17 mouse cellular contexts compared by ENCODE assay signal in the genomic region with DNA sequence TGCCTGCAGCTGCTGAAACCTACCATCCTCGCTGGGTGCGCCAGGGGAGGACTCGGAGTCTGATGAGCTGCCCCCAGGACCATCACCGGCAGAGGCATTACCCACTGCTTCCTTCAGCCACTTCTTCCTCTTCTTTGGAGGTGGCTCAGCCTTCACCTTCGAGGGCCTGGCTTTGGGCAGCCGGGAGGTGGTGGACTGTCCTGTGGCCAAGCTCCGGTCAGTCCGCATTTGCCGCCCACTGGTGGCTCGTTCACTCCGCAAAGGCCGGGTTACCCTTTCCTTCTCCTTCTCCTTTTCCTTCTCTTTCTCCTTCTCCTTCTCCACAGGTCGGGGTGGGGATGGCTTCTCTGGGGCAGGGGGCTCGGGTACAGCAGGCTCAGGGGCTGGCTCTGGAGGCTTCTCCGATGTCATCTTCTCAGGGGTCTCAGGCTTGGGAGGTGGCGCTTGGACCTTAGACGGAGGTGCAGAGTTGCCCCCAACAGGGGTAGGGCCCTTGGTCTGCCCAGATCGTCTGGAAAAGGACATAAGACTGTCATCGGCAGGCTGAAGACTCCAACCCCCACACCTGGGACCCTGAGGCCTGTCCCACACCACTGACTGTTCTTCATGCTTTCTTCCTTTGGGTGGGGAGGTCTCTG.
"Had no signal": no experiment of that assay in that cellular context is flagged by ENCODE, and none has a peak within 500 bp of the region (broad histone marks: within the 10 kb centered on the region; RNA-seq: fewer than 3 reads in every experiment).

No protein-coding gene starts in this region.

- H3K27ac ChIP-seq: neural tube, embryonic 12.5 days; neural tube, embryonic 13.5 days; neural tube, embryonic 15.5 days; stomach, embryonic 15.5 days; stomach, postnatal 0 days had no signal

- H3K27me3 ChIP-seq: neural tube, embryonic 12.5 days; neural tube, embryonic 13.5 days; neural tube, embryonic 15.5 days; stomach, embryonic 15.5 days had no signal

- H3K9ac ChIP-seq: neural tube, embryonic 12.5 days; neural tube, embryonic 13.5 days; neural tube, embryonic 15.5 days; stomach, embryonic 15.5 days had no signal

- H3K4me3 ChIP-seq: neural tube, embryonic 12.5 days; neural tube, embryonic 13.5 days; neural tube, embryonic 15.5 days; stomach, embryonic 15.5 days had no signal

- H3K4me1 ChIP-seq: neural tube, embryonic 12.5 days; neural tube, embryonic 13.5 days; neural tube, embryonic 15.5 days; stomach, embryonic 15.5 days had no signal

- DNase-seq: retina, postnatal 1 day; right cerebral cortex, adult 18-20 months; right cerebral cortex, postnatal 14 days; right cerebral cortex, postnatal 25 days; right cerebral cortex, postnatal 4 days; spleen, adult 18-20 months; thymus, adult 18-20 months; thymus, adult 2 months; thymus, postnatal 14 days; thymus, postnatal 25 days; thymus, postnatal 36 days; thymus, postnatal 4 days had no signal

- H3K4me2 ChIP-seq: neural tube, embryonic 12.5 days; neural tube, embryonic 13.5 days; neural tube, embryonic 15.5 days; stomach, embryonic 15.5 days had no signal

- H3K9me3 ChIP-seq: neural tube, embryonic 12.5 days; neural tube, embryonic 13.5 days; neural tube, embryonic 15.5 days; stomach, embryonic 15.5 days had no signal
